Mouse (Mus musculus) stomach, postnatal 0 days (tissue): ENCODE data around the gene Tpm4.

Source experiments
- CTCF ChIP-seq: IDR thresholded peaks from 2 replicates; pipeline ENCODE4 v1.5.1; 2016; ENCODE audit warnings: antibody characterized with exemption, low read depth, mild to moderate bottlenecking, moderate library complexity
- EP300 ChIP-seq: optimal IDR thresholded peaks from 2 replicates; pipeline ENCODE3; 2016; ENCODE audit warnings: antibody characterized with exemption

DNA sequence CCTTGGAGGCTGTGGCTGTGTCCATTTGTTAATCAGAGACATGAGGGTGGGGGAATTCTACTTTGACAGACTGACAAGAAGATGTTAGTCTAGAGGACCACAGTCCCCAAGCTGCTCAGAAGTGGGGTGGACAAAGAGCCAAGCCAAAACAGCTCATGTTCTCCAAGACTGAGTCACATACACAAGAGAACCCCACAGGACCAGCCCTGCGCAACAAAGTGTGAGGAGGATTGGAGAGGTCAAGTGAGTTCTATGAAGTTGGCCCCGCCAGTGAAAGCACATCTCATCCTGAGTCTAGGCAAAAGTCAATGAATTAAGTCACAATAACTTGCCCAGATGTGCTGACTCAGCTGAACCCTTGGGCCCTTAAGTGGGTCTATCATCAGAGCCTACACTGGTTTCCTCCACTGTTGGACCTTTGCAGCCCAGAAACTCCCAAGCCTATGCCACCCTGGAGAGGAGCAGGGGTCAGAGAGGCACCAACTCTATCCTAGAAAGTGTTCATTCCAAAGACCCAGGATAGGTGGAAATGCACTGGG lies 53.1 kb downstream of the Tpm4 start:
- TF ChIP-seq CTCF (no peak), EP300 (no peak)
